Mouse (Mus musculus): Measurements from ENCODE around the gene Kat8. TPM values are rescaled to one million over a fixed set of nuclear protein-coding genes. Genes with fewer than 3 reads are reported as not detected.

Kat8 gene
- polyA plus RNA-seq (2012; fragmentation: generic; extraction: Trizol), result 10 to 100 TPM in 1 of 2 experiments, 1 to 10 TPM in 1; 8.2 to 22.4 TPM

GRCm38 (mm10) chr7:127912190-127912871 lies at the start of gene Kat8:
Kat8 (plus strand) TSS chr7:127912516.

GRCm38 (mm10) chr7:127876041-127876466 lies 36.3 kb upstream of the Kat8 start, which contains the start of gene Zfp646:
Zfp646 (plus strand) TSS chr7:127876221.

GRCm38 (mm10) chr7:127876467-127877348 lies 35.6 kb upstream of the Kat8 start, which contains the start of gene Zfp668:
Zfp668 (minus strand) TSS chr7:127876828.

GRCm38 (mm10) chr7:127890798-127891197 lies 21.5 kb upstream of the Kat8 start, which contains the start of gene Prss53:
Prss53 (minus strand) TSS chr7:127890970.

DNA sequence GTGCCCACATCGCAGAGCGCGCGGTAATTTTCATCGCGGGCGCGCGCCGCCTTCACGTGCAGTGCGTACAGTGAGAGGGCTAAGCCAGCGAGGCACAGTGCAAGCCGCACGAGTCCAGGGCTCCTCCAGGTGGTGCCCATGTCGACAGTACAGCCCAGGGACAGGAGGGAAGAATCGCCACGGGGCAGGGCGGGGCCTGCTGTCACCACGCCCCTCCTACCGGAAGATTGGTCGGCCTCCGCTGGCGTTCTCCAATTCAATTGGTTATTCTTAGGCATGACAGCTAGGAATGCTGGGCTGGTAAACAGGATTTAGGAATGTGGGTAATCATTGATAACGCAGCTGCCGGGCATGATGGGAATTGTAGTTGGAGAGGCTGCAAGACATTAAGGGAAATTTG lies 16.9 kb upstream of the Kat8 start, which contains the start of the genes Gm21974 and Vkorc1:
Gene Gm21974, minus strand, starts transcription at position 13 of the 400 bp plus-strand sequence.
Gene Vkorc1, minus strand, starts transcription at position 176 of the 400 bp plus-strand sequence.

DNA sequence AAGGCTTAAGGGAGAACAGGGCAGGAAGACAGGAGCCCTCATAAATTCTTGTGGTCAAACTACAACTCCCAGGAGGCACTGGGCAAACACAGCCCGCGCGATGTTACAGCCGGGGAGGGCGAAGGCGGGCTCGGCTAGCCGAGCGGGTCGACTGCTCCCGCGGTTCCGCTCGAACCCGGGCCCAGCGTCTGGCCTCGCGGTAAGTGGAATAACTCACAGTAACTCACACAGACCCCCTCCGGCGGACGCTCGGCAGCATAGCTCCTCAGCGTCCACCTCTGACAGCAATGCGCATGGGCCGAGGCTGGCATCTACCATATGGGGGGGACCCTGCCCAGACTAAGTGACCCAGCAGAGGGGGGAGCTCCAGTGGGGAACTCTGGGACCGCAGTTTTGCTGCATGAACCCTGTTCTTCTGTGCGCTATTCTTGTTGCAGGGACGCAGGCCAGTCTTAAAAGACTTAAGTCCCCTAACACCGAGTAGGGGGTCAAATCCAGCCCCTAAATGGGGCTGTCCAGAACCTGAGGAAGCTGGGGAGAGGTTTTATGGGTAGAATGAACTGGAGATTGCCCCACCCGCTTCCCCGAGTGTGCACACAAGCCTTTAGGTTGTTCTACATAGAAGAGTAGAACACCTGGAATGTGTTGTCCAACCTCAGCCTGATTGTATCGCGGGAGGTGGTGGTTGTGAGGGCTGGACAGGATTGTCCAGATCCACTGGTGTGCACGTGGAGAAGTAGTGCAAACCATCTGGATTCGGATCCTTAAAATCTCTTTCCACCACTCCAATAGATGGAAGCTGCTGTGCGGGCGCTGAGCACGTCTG lies 8.1 kb upstream of the Kat8 start, which contains the start of gene Bckdk:
Gene Bckdk, plus strand, starts transcription at position 112 of the 826 bp plus-strand sequence.

DNA sequence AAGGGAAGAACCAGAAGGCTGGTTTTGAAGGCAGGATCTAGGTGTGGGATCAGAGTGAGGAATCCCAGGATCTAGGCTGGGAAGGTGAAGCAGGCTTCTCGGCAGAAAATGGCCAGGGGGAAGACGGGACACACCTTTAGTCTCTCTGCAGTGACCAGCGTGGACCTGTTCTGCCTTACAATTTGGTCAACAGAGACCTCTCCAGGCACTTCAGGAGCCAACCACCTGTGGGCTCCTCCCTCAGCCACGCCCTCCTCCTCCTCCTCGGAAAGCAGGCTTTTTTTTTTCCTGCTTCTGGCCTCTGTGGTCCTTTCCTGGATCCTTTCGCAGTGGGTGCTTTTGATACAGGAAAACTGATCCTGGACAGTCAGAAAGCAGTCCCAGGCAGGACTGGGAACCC lies 17.6 kb downstream of the Kat8 start, which contains the start of gene Prss8:
Gene Prss8, minus strand, starts transcription at position 182 of the 400 bp plus-strand sequence.

GRCm38 (mm10) chr7:127946470-127947023 lies 34.2 kb downstream of the Kat8 start, which contains the start of gene Prss36:
Prss36 (minus strand) TSS chr7:127946725.

GRCm38 (mm10) chr7:127967004-127967921 lies 54.9 kb downstream of the Kat8 start, which contains the start of gene Fus:
Fus (plus strand) TSS chr7:127967457.

Other genes starting within 250 kb of the Kat8 start
- 100 to 1,000 TPM; 142 to 241 TPM for gene Bcl7c, start 203.6 kb upstream of the Kat8 start, polyA plus RNA-seq (2012; fragmentation: generic; extraction: Trizol)
- 10 to 100 TPM in 1 of 2 experiments, 1 to 10 TPM in 1; 4.2 to 26.0 TPM for gene Ctf1, start 199.8 kb upstream of the Kat8 start, polyA plus RNA-seq (2012; fragmentation: generic; extraction: Trizol)
- gene Ctf2, start 180.3 kb upstream of the Kat8 start, polyA plus RNA-seq (2012; fragmentation: generic; extraction: Trizol), result under 1 TPM; 0.08 to 0.22 TPM
- 10 to 100 TPM; 15.7 to 19.4 TPM for gene Fbxl19, start 168.0 kb upstream of the Kat8 start, polyA plus RNA-seq (2012; fragmentation: generic; extraction: Trizol)
- gene Orai3, start 142.7 kb upstream of the Kat8 start, polyA plus RNA-seq (2012; fragmentation: generic; extraction: Trizol), result 10 to 100 TPM; 15.6 to 39.0 TPM
- gene Setd1a, start 135.8 kb upstream of the Kat8 start, polyA plus RNA-seq (2012; fragmentation: generic; extraction: Trizol), result 10 to 100 TPM in 1 of 2 experiments, 1 to 10 TPM in 1; 5.5 to 15.8 TPM
- gene Gm49388, start 126.9 kb upstream of the Kat8 start, polyA plus RNA-seq (2012; fragmentation: generic; extraction: Trizol), result under 1 TPM in 1 of 2 experiments, not detected in 1; 0.13 TPM
- 10 to 100 TPM in 1 of 2 experiments, 1 to 10 TPM in 1; 9.4 to 28.8 TPM for gene Hsd3b7, start 111.9 kb upstream of the Kat8 start, polyA plus RNA-seq (2012; fragmentation: generic; extraction: Trizol)
- 10 to 100 TPM; 23.3 to 77.8 TPM for gene Stx4a, start 88.2 kb upstream of the Kat8 start, polyA plus RNA-seq (2012; fragmentation: generic; extraction: Trizol)
- under 1 TPM in 1 of 2 experiments, not detected in 1; 0.35 TPM for gene Stx1b, start 88.0 kb upstream of the Kat8 start, polyA plus RNA-seq (2012; fragmentation: generic; extraction: Trizol)
- gene Zfp646, start 36.3 kb upstream of the Kat8 start, polyA plus RNA-seq (2012; fragmentation: generic; extraction: Trizol), result 10 to 100 TPM in 1 of 2 experiments, 1 to 10 TPM in 1; 2.0 to 13.2 TPM
- gene Zfp668, start 35.7 kb upstream of the Kat8 start, polyA plus RNA-seq (2012; fragmentation: generic; extraction: Trizol), result 10 to 100 TPM; 10.9 to 12.1 TPM
- gene Prss53, start 21.5 kb upstream of the Kat8 start, polyA plus RNA-seq (2012; fragmentation: generic; extraction: Trizol), result 1 to 10 TPM in 1 of 2 experiments, under 1 TPM in 1; 0.22 to 2.9 TPM
- gene Gm21974, start 17.1 kb upstream of the Kat8 start, polyA plus RNA-seq (2012; fragmentation: generic; extraction: Trizol), result not detected
- 100 to 1,000 TPM in 1 of 2 experiments, 10 to 100 TPM in 1; 75.2 to 309 TPM for gene Vkorc1, start 16.9 kb upstream of the Kat8 start, polyA plus RNA-seq (2012; fragmentation: generic; extraction: Trizol)
- 10 to 100 TPM; 53.8 to 95.6 TPM for gene Bckdk, start 8.4 kb upstream of the Kat8 start, polyA plus RNA-seq (2012; fragmentation: generic; extraction: Trizol)
- under 1 TPM in 1 of 2 experiments, not detected in 1; 0.05 TPM for gene Prss8, start 17.6 kb downstream of the Kat8 start, polyA plus RNA-seq (2012; fragmentation: generic; extraction: Trizol)
- gene Prss36, start 34.2 kb downstream of the Kat8 start, polyA plus RNA-seq (2012; fragmentation: generic; extraction: Trizol), result 10 to 100 TPM in 1 of 2 experiments, 1 to 10 TPM in 1; 4.6 to 11.2 TPM
- 100 to 1,000 TPM; 140 to 298 TPM for gene Fus, start 54.9 kb downstream of the Kat8 start, polyA plus RNA-seq (2012; fragmentation: generic; extraction: Trizol)
- gene Pycard, start 81.4 kb downstream of the Kat8 start, polyA plus RNA-seq (2012; fragmentation: generic; extraction: Trizol), result under 1 TPM; 0.01 to 0.28 TPM
- under 1 TPM; 0.02 to 0.72 TPM for gene Trim72, start 91.4 kb downstream of the Kat8 start, polyA plus RNA-seq (2012; fragmentation: generic; extraction: Trizol)
- gene Itgam, start 150.1 kb downstream of the Kat8 start, polyA plus RNA-seq (2012; fragmentation: generic; extraction: Trizol), result not detected
- not detected for gene Gm49368, start 150.2 kb downstream of the Kat8 start, polyA plus RNA-seq (2012; fragmentation: generic; extraction: Trizol)
- not detected for gene Itgax, start 217.0 kb downstream of the Kat8 start, polyA plus RNA-seq (2012; fragmentation: generic; extraction: Trizol)
- gene Itgad, start 241.9 kb downstream of the Kat8 start, polyA plus RNA-seq (2012; fragmentation: generic; extraction: Trizol), result not detected

Data from C3H10T1/2 (cell line).